Mouse (Mus musculus) cerebellum, postnatal 10 days (tissue): ENCODE results near the gene 4921504E06Rik.

Source experiments
- DNase-seq, 2 experiments: peaks; one replicate each; pipeline ENCODE4 v3.0.0; 2021; ENCODE audit warnings: mixed read lengths in 2 of 2

Gene 4921504E06Rik

DNA sequence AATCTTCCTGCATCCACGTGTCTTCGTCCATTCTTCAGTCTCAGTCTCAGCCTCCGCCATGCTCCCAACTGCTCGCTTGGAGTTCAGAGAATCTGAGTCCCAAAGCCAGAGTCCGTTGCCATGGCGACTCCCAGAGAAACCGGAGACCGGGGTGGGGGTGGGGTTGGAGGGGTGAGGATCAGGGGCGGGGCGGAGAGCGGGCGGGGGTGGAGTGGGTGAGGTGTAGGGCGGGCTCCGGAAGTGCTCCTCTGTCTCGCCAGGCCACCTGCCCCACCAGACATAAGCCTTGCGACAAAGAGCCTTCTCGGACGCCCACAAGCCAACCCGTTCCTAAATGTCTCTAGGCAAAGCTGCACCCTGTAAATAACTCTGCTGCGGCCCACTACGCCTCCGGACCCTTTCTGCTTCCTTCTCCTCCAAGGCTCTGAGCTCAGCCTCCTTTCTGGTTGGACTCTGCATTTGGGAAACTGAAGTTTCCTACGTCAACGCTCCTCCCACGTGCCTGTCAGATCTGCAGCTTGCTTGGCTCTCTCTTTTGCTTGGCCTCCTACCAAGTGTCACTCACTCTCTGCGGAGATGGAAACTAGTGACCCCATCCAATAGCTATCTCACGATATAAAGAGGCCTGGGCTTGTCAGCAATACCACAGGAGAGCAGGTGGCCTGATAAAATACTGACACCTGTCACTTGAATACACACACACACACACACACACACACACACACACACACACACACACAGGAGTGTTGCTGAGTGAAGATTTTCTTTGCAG lies at the start of gene 4921504E06Rik:
4921504E06Rik (minus strand) TSS at position 94 of the 772 bp plus-strand sequence.
- peak; percentile 88 to 90 for DNase-seq

DNA sequence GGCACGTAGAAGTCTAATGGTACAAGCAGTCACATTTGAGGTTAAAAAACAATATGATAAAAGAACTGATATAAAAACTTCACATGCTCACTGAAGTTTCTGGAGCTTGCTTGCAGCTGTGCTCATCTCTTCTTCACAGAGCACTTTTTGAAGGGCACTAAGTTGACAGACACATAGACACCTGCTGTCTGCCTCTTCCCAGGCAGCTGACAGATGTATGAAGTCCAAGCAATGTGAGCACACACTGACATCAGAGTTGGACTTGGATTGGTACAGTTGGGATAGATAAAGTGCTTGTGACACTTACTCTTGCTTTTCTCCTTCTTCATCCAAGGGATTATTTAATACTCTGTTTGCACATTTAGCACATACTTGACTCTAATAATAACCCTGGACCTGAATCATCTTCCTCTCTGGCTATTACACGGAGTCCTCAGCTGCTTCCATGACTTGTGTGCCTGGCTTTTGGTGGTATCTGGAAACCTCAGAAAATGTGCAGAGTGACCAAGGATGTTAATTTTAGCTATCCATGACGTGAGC lies 47.7 kb upstream of the 4921504E06Rik start:
- DNase-seq: no peak

DNA sequence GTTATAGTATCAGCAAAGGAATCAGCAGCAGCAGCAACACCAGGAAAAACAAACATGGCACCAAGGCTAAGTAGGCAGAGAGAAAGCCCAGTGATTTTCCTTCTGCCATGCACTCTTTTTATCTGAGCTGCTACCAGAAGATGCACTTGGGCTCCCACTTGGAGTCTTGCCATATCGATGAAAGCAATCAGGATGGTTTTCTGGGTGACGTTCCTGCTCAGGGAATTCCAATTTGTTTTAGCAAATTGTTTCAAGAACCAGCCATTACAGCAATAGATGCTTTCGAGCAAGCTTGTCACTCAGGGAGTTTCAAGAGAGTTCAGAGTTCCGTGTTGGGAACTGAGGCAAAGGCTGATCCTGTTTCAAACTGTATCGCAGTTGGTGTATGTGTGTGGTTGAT lies 47.1 kb upstream of the 4921504E06Rik start:
- no peak for DNase-seq

DNA sequence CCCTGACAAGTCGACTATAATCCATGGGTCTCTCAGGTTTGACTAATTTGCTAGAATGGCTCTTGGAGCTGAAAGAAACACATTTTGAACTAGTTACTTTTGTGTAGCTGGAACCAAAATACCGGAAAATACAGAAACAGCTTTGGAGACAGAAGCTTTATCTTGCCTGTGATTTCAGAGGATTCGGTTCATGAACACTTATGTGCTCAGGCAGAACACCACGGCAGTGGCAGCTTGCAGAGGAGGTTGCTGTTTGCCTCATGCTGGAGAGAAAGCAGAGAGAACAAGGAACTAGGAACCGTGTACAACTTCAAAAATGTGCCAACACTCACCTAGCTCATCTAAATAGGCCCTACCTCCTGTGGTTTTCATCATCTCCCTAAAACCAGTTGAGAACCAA lies 46.1 kb upstream of the 4921504E06Rik start:
- DNase-seq: no peak

DNA sequence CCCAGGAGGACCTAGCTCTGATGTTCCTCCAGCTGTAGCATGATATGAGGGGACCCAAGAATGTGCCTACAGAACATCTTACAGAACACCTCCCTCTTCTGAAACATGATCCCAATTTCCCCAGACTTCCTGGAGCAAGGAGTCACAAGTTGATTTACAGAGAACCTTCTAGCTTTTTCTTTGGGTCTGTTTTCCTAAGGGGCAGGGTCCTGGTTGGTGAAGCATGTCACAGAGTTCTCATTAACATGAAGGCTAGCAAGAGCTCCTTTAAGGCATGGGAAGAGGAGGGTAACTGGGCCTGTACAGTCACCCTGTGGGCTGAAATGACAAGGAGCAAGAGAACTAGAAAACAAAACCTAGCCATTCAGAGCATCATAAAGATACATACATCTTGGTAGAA lies 43.3 kb upstream of the 4921504E06Rik start:
- DNase-seq: no peak

DNA sequence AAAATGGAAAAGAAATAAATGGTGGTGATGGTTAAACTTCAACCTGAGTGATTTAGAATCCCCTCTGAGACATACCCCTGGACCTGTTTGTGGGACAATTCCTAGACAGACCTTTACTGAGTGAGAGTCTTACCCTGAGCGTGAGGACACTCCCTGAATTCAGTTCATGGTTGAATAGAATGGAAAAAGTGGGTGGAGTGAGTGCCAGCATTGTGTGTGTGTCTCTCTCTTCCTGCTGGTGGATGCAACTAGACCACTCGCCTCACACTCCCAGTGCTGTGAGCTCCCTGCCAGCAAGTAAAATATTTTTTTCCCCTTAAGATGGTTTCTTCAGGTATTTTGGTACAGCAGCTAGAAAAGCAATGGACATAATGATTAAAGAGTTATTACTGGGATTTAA lies 42.7 kb upstream of the 4921504E06Rik start:
- DNase-seq: no peak

DNA sequence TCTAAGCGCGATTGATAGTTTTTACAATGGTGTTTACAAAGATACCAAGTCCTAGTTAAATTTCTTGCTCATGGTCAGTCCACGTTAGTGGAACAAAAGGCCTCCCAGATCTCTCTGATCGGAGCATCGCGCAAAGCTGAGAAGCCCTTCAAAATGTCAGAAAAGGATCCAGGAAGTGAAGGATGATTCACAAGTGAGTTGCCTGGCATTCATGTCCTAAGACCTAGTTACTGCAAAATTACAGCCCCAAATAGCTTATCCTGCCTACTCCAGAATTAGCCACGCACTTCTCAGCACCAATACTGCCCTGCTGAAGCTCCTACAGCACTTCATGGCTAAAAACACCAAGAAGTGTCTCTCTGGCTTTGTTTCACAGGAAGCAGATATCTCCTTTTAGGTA lies 41.1 kb upstream of the 4921504E06Rik start:
- no peak for DNase-seq

DNA sequence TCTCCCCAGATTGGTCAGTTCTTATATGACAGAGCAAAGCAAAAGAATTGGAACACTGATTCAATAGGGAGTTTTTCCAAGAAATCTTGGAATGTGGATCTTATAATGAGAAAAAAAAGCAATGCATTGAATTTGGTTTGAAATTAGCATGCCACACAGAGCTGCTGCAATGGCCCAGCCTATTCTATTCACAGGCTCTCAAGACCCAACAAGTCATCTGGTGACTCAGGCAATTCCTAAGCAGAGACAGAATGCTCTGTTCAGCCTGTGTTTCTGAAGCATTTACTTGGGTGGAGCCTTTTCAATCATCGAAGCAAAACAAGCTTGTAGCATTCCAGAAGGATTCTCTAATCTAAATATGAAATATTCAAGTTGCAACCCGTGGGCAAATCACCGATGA lies 26.1 kb upstream of the 4921504E06Rik start:
- DNase-seq: no peak

DNA sequence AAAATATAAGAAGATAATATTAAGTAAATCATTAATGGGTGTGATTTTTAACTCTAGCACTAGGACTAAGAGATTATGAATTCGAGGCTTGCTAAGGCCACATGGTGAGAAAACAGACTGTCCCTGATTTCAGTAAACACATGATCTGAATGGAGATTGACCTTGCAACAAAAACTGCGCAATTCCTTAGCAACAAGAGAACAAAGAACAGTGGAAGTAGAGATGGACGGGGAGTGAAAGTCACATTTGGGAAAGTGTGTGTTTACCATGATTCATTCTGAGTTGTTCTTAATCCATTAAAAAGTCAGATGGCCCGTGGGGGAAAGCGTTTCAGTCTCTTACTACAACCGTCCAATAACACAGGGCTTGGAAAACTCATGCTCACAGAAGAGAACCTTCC lies 25.5 kb upstream of the 4921504E06Rik start:
- no peak for DNase-seq

DNA sequence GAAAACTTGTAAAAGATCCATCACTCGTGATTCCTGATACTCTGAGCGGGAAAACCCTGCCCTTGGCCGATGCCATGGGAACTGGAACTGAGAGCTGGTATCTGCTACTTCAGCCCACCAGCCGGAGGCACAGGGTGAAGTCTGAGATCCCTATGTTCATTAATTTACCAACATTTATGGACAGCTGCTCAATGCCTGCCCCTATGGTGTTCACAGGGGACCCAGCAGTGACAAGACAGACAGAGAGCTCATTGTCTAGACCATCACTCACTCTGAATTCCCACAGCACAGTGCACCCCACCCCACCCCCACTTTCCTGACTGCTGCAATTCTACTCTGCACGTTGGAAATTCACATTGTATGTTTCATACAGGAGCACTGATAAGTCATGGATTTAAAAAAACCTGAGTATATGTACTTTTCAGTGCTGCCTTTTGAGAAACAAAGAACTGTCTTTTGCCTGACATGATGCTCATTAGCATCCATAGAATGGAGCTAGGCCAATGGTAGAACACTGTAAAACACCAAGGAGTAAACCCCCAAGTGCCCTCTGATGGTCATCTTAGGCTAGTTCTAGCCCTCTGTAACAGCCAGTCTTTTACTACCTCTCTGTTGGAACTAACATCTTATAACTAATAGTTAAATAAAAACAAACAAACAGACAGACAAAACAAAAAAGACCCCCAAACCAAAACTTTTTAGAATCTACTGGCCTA lies 8.6 kb upstream of the 4921504E06Rik start:
- DNase-seq: peak; percentile 6 to 9

DNA sequence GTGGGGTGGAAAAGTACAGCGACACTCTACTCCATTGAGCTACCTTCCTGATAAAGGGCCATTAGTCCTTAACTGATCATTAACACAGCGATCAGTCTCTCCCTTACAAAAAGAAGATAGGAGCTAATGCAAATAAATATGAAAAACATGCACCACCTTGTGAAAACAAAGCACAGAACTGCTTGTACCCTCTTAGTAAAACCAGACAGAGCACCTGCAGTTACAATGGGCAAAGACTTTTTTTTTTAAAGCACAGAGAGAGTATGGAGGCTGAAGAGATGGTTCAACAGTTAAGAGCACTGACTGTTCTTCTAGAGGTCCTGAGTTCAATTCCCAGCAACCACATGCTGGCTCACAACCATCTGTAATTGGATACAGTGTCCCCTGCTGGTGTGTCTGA lies 6.9 kb upstream of the 4921504E06Rik start:
- no peak for DNase-seq

DNA sequence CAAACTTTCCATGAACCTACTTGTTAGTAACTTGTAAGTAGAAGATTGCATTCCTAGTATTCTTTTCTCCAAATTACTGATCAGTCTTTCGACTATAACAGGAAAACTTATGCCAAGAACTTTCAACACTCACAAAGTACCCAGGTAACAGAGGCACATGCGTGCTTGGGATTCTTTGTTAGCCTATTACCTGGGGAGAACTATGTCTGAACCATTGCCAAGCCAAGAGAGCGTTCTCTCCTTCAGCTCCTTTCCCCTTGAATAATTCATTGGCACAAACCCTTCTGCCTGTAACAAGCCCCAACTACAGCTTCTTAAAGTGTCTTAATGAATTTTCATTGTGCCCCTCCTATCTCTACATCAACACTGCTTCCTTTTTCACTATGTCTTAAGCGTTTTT lies 6.4 kb upstream of the 4921504E06Rik start:
- no peak for DNase-seq

DNA sequence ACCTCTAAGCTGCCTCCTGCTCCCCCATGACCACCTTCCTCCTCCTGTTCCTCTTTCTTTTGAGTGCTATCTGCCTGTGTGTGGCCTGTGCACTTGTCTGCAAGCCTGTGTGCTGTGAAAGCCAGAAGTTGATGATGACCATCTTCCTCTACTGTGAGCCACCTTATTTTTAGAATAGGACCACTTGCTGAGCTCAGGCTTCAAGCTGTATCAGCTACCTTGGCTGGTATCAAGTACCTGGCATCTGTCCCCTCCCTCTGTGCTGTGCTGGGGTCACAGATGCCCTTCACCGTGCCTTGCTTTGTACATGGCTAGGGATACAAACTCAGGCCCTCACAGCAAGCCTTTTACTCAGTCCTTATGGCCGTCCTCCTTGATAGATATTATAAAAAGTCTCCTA lies 2.3 kb downstream of the 4921504E06Rik start:
- DNase-seq: no peak

DNA sequence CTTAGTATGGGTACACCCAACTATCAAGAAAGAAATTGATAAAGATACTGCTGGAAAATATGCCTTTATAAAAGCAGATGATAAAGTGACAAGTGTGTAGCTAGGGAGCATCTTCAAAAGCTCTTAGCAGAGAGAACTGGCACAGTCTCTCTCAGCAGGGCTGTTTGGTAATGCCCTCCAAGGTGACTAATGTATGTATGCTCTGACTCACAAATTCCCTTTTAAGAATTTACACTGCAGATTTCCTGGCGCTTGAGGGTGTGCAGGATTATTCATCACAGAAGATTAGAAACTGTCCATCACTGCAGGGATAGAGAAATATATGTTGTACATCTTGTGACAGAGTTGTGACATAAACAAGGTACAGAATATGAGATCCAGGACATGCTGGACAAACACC lies 12.8 kb downstream of the 4921504E06Rik start:
- no peak for DNase-seq

DNA sequence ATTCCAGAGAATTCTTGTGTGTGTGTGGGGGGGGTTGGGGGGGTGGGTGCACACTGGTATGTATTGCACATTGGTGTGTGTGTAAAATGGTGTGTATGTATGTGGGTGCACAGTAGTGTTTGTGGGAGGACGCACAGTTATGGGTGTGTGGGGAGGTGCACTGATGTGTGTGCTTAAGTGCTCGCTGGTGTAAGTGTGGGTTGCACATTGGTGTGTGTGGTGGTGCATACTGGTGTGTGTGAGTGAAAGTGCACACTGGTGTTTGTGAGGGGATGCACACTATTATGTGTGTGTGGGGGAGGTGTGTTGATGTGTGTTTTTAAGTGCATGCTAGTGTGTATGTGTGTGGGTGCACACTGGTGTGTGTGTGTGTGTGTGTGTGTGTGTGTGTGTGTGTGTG lies 24.3 kb downstream of the 4921504E06Rik start:
- no peak for DNase-seq

DNA sequence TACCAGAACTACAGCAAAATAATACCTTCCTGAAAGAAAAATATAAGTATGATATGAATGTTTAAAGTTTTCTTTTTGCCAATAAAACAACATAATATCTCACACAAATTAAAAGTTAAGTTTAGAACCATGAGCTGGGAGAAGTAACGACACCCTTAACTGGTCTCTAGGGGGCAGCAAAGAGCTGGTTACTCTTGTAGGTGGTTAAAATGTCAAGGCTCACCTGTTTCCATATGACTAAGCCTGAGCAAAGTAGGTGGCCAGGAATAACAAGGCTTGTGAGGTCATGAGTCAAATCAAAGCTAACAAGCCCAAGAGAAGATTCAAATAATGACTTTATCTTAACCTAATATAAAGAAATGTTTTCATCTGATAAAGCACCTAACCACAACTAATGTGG lies 24.9 kb downstream of the 4921504E06Rik start:
- peak; percentile 72 to 82 for DNase-seq

DNA sequence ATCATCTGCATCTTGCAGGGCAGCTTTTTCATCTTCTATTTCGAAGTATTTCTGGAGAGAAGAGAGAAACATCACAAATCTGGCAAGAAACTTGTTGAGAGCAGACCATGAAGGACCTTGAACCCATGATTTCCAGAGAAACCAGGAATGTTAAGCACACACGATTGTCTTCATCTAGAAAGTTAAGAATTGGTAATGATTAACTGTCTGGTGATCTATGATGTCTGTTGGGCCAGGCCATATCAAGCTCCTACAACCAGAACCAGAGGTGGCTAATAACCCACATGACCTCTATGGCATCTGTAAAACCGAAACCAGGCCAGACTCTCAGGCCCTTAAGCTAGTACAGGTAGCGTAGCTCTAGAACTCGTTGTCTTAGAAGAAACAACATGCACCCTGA lies 29.6 kb downstream of the 4921504E06Rik start:
- no peak for DNase-seq

DNA sequence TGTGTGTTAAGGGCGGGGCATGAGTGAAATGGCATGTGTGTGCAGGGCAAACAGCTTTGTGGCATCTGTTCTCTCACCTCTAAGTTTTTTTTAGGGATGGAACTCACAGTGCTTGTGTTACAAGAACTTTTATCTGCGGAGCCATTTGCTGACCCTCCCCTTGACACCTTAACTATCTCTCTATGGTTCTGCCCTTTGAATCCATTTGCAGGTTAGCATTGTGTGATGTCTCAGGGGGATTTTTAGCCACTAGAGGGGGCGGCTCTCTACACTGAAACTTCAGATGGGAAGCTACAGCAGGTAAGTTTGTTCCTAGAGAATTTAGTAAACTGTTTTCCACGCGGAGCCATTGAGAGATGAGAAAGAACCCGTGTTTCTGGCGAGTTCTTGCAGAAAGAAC lies 32.1 kb downstream of the 4921504E06Rik start:
- peak; percentile 39 to 43 for DNase-seq

DNA sequence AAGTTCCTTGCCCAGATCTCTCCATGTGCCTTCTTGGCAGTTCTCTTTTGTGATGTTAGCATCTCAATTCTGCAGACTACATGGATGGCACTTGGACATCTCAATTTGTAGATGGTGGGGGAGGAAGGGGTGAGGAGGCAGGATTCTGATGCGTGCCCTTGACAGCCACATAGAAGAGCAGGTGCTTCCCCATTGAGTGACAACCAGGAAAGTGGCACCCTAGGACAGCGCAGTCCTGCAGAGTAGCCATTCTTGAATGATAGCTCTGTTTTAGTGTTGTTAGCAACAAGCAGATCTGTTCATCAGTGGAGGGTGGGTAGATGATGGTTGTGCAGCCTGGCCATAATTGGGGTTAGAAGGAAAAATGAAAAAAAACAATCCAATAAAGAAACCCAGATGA lies 33.1 kb downstream of the 4921504E06Rik start:
- no peak for DNase-seq

DNA sequence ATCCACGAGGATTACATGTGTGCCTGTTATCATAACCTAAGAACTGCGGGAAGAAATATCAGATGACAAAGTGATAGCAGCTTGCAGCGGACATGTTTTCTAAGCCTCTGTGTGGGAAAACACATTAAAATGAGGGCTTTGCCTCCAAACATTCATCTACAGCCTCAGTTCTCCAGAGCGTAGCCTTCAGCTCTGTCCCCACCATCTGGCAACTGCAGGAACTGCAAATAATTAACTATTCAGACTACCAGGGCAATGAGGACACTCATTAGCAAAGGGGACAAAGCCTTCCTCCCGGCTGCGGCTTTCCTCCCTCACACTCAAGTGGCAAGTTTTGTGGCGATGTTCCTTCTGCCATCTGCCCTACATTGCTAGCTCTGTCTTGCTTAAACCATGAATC lies 33.9 kb downstream of the 4921504E06Rik start:
- DNase-seq: peak; percentile 84 to 87

DNA sequence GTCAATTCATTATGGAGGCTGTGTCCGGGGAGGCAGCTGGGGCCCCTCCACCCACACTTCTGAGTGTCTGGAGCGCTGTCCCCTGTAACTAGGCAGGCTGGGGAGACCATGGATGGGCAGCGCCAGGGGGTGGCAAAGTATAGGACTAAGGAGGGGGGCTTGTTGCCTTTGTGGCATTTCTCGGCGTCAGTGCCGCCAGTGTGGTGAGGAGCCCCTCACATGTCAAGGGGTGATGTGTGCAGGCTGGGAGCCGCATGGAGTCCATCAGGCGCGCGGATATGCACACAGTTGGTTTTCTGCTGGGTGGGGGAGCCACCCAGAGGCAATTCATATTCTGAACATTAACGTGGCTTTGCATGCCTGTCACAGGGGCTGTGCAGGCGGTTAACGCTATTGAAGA lies 35.8 kb downstream of the 4921504E06Rik start:
- peak in 1 of 2 experiments; percentile 12 for DNase-seq

DNA sequence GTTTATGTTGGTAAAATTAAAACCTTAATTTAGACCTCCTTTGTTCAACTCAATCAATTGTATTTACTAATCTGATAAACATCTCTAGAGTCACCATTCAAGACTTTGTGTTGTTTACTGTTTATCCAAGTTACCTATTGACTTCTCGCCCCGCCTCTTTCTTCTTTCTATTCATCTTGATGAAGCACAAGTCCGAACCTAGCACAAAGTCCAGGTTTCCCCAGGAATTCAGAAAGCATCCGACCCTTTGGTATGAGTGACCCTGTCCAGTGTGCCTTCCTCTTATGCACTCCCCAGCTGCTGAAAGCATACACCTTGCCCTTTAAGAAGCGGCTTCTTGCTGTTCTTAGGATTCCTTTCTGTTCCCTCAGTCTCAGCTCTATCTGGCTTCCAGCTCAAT lies 41.3 kb downstream of the 4921504E06Rik start:
- DNase-seq: no peak

DNA sequence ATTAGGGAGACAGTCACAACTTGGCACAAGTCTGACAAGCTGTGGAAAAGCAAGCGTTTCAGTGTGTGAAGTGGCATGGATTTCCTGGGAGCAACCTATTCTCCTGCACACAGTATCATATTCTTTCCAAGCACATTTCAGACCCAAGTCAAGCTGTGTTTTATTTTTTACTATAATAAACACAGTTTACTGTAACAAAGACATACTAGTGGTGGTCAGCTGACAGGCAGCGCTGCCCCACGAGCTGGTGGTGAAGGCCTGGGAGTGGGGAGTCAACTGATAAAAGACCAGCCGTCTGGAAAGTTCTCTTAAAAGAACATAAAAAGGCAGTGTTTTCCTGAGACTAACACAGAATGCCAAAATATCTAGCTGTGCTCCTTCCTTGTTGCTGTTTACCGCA lies 42.7 kb downstream of the 4921504E06Rik start:
- DNase-seq: no peak

DNA sequence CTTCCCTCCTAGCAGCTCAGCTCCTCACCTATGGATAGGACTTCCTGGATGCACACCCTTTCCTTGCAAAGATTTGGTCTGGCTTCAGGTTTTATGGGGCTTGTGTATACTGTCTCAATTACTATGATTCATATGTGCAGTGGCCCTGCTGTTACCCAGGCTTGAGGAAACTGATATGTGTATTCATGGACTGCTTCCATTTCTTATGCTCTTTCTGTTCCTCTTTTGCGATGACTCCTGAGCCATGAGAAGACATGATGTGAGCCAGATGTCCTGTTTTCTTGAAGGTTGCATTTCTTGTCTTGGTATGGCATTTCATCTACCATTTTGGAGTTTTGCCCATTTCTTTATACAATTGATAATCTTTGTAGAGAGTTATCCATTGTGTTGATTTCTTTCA lies 48.0 kb downstream of the 4921504E06Rik start:
- no peak for DNase-seq
